Mouse (Mus musculus) CH12.LX (cell line): ENCODE results near the gene Agmo. TPM values are rescaled to one million over a fixed set of nuclear protein-coding genes. Genes with fewer than 3 reads are reported as not detected.

ENCODE experiments used
- DNase-seq: peaks from one replicate; pipeline ENCODE4 v3.0.0-alpha.2; 2013; ENCODE audit errors: extremely low read depth
- H3K27ac ChIP-seq: 2 replicates; pipeline ENCODE4 v1.5.1; 2012; ENCODE audit warnings: low read depth, mild to moderate bottlenecking, control low read depth, moderate library complexity; ENCODE audit not compliant: insufficient read depth
- H3K27me3 ChIP-seq: replicated peaks from 2 replicates; pipeline ENCODE3; 2012; ENCODE audit warnings: inconsistent platforms
- H3K36me3 ChIP-seq, 2 experiments: replicated peaks in 1 of 2; 2 replicates each; pipeline versions ENCODE3 to v1.6.1; 2012; ENCODE audit warnings: inconsistent platforms in 1 of 2, low read length in 1 of 2, mild to moderate bottlenecking in 1 of 2, mixed read lengths in 1 of 2, moderate library complexity in 1 of 2; ENCODE audit not compliant: control insufficient read depth in 1 of 2, insufficient read depth in 1 of 2
- H3K4me1 ChIP-seq, 2 experiments: 2 replicates each; pipeline ENCODE4 v1.6.1; 2012; ENCODE audit warnings: inconsistent platforms in 1 of 2, moderate library complexity in 1 of 2; ENCODE audit not compliant: insufficient read depth in 2 of 2, control insufficient read depth in 1 of 2
- H3K4me2 ChIP-seq: 2 replicates; pipeline ENCODE4 v1.6.1; 2012; ENCODE audit warnings: low read depth, mild to moderate bottlenecking, control low read depth; ENCODE audit not compliant: poor library complexity, insufficient read depth, severe bottlenecking
- H3K4me3 ChIP-seq, 3 experiments: fragments of 150-350 bp in 1 of 3; sonication (generic) in 1 of 3; replicated peaks in 1 of 3; 2 replicates each; pipeline versions ENCODE3 to v1.5.1; 2011 to 2012; ENCODE audit warnings: low read depth in 2 of 3, low read length in 2 of 3, mild to moderate bottlenecking in 2 of 3, moderate library complexity in 2 of 3, control low read depth in 1 of 3, improper control_type of control experiment in 1 of 3, inconsistent platforms in 1 of 3, mixed read lengths in 1 of 3; ENCODE audit not compliant: poor library complexity in 1 of 3
- H3K79me2 ChIP-seq: replicated peaks from 2 replicates; pipeline ENCODE4 v1.6.1; 2012; ENCODE audit warnings: mild to moderate bottlenecking, moderate library complexity; ENCODE audit not compliant: control insufficient read depth, poor library complexity, insufficient read depth, severe bottlenecking; ENCODE audit errors: extremely low read depth
- H3K9ac ChIP-seq: 2 replicates; pipeline ENCODE4 v1.6.1; 2012; ENCODE audit warnings: low read depth, mild to moderate bottlenecking, control low read depth, moderate library complexity; ENCODE audit not compliant: insufficient read depth
- H3K9me3 ChIP-seq: replicated peaks from 2 replicates; pipeline ENCODE3; 2012; ENCODE audit warnings: low read length, inconsistent platforms, mixed read lengths
- BHLHE40 ChIP-seq: IDR thresholded peaks from 2 replicates; pipeline ENCODE4 v1.6.1; 2011; ENCODE audit warnings: mild to moderate bottlenecking, low read depth, low read length, improper control_type of control experiment
- CHD2 ChIP-seq: IDR thresholded peaks from 2 replicates; pipeline ENCODE4 v1.6.1; 2011; ENCODE audit warnings: low read length, improper control_type of control experiment
- CTCF ChIP-seq, 2 experiments: IDR thresholded peaks in 1 of 2; conservative IDR thresholded peaks in 1 of 2; 2 replicates each; pipeline ENCODE4 v1.5.1; 2011 to 2012; ENCODE audit warnings: low read depth in 2 of 2, low read length in 2 of 2, improper control_type of control experiment in 1 of 2, inconsistent platforms in 1 of 2, mild to moderate bottlenecking in 1 of 2, moderate library complexity in 1 of 2
- GABPA ChIP-seq: IDR thresholded peaks from 2 replicates; pipeline ENCODE4 v1.6.1; 2012; ENCODE audit warnings: low read depth, low read length, improper control_type of control experiment, inconsistent platforms; ENCODE audit not compliant: insufficient replicate concordance
- HCFC1 ChIP-seq: IDR thresholded peaks from 2 replicates; pipeline ENCODE4 v1.6.1; 2012; ENCODE audit warnings: low read depth, mild to moderate bottlenecking, inconsistent platforms, low read length, improper control_type of control experiment
- IRF4 ChIP-seq: IDR thresholded peaks from 2 replicates; pipeline ENCODE4 v1.6.1; 2014; ENCODE audit warnings: low read depth, mild to moderate bottlenecking, inconsistent platforms, low read length, improper control_type of control experiment
- JUN ChIP-seq: IDR thresholded peaks from 2 replicates; pipeline ENCODE4 v1.6.1; 2011; ENCODE audit warnings: low read depth, mild to moderate bottlenecking, low read length, improper control_type of control experiment, moderate library complexity; ENCODE audit not compliant: insufficient read depth
- MAFK ChIP-seq: IDR thresholded peaks from 2 replicates; pipeline ENCODE4 v1.6.1; 2011; ENCODE audit warnings: low read length, improper control_type of control experiment; ENCODE audit not compliant: insufficient replicate concordance
- MEF2A ChIP-seq: IDR thresholded peaks from 2 replicates; pipeline ENCODE4 v1.6.1; 2014; ENCODE audit warnings: low read depth, mild to moderate bottlenecking, inconsistent platforms, low read length, improper control_type of control experiment, borderline replicate concordance
- NELFE ChIP-seq: IDR thresholded peaks from 2 replicates; pipeline ENCODE4 v1.6.1; 2011; ENCODE audit warnings: low read depth, low read length, improper control_type of control experiment
- NRF1 ChIP-seq: IDR thresholded peaks from 2 replicates; pipeline ENCODE4 v1.6.1; 2014; ENCODE audit warnings: low read depth, mild to moderate bottlenecking, inconsistent platforms, low read length, improper control_type of control experiment, moderate library complexity
- POLR2A ChIP-seq: IDR thresholded peaks from 2 replicates; pipeline ENCODE4 v1.6.1; 2011; ENCODE audit warnings: low read depth, mild to moderate bottlenecking, improper control_type of control experiment, low read length
- POLR2AphosphoS2 ChIP-seq: IDR thresholded peaks from 2 replicates; pipeline ENCODE4 v1.6.1; 2011; ENCODE audit warnings: low read depth, low read length, improper control_type of control experiment
- RCOR1 ChIP-seq: conservative IDR thresholded peaks from 2 replicates; pipeline ENCODE4 v1.6.1; 2012; ENCODE audit warnings: low read depth, mild to moderate bottlenecking, inconsistent platforms, low read length, improper control_type of control experiment
- TBP ChIP-seq: conservative IDR thresholded peaks from 2 replicates; pipeline ENCODE4 v1.6.1; 2011; ENCODE audit warnings: low read depth, low read length, improper control_type of control experiment
- UBTF ChIP-seq: IDR thresholded peaks from 2 replicates; pipeline ENCODE4 v1.6.1; 2012; ENCODE audit warnings: low read depth, mild to moderate bottlenecking, inconsistent platforms, low read length, improper control_type of control experiment, moderate library complexity
- USF1 ChIP-seq: IDR thresholded peaks from 2 replicates; pipeline ENCODE4 v1.6.1; 2014; ENCODE audit warnings: low read depth, mild to moderate bottlenecking, inconsistent platforms, low read length, improper control_type of control experiment
- ZC3H11A ChIP-seq: IDR thresholded peaks from 2 replicates; pipeline ENCODE4 v1.6.1; 2012; ENCODE audit warnings: low read depth, mild to moderate bottlenecking, inconsistent platforms, low read length, improper control_type of control experiment
- ZKSCAN1 ChIP-seq: IDR thresholded peaks from 2 replicates; pipeline ENCODE4 v1.6.1; 2012; ENCODE audit warnings: low read depth, inconsistent platforms, low read length, improper control_type of control experiment, borderline replicate concordance
- ZMIZ1 ChIP-seq: IDR thresholded peaks from 2 replicates; pipeline ENCODE4 v1.6.1; 2012; ENCODE audit warnings: low read depth, mild to moderate bottlenecking, inconsistent platforms, low read length, improper control_type of control experiment
- dilution Hi-C: fragments of 300-500 bp; cut with MboI; formaldehyde crosslinking; loops from 2 replicates; pipeline ENCODE4 v1.14.3; 2020; ENCODE audit warnings: low sequenced_read_pairs; ENCODE audit not compliant: extremely low pct_unique_long_range_greater_than_20kb, extremely low pct_ligation_motif_present
- in situ Hi-C: fragments of 300-500 bp; cut with MboI; formaldehyde crosslinking; loops from 3 replicates; pipeline ENCODE4 v1.14.3; 2019; ENCODE audit warnings: low sequenced_read_pairs, low pct_ligation_motif_present, low pct_unique_long_range_greater_than_20kb, mixed read lengths
- polyA plus RNA-seq: library from polyadenylated mRNA; unstranded; fragments of >175 nt; gene quantifications from 2 replicates; pipeline ENCODE4 v1.2.1, GENCODE M21; 2012; ENCODE audit warnings: low read depth; ENCODE audit not compliant: insufficient read length
- total RNA-seq, 2 experiments: library from RNA; depleted of rRNA; stranded (reverse); fragments of 300-350 nt in 1 of 2; fragments of >200 nt in 1 of 2; gene quantifications; 2 replicates each; pipeline ENCODE4 v1.2.3; 2012 to 2014

Agmo gene
- total and polyA plus RNA-seq, 3 experiments: 0.21 to 0.89 (median 0.61) TPM

GRCm38 (mm10) chr12:37392316-37392715 is 150.9 kb downstream of the Agmo start:
- Histone ChIP-seq H3K27ac (no peak overlapping the region), H3K36me3 (no peaks in the 10 kb centered on the region), H3K9me3 (no peaks in the 10 kb centered on the region), H3K4me1 (no peaks in the 10 kb centered on the region), H3K4me2 (no peak overlapping the region), H3K27me3 (no peaks in the 10 kb centered on the region), H3K4me3 (no peak overlapping the region), H3K79me2 (no peaks in the 10 kb centered on the region), H3K9ac (no peak overlapping the region)
- in situ Hi-C loops (no loop called here), dilution Hi-C loops (no loop called here)
- TF ChIP-seq JUN: no peak
- no peak for TF ChIP-seq NELFE
- TF ChIP-seq POLR2A: no peak
- no peak for TF ChIP-seq NRF1
- no peak for TF ChIP-seq ZMIZ1
- no peak for TF ChIP-seq MAFK
- no peak for TF ChIP-seq TBP
- no peak for TF ChIP-seq CTCF (conservative IDR thresholded peaks at IDR 0.05 in 1 of 2, IDR thresholded peaks at IDR 0.05 in 1 of 2; ENCODE audit: low read depth in 2 of 2, low read length in 2 of 2)
- no peak for TF ChIP-seq ZKSCAN1
- no peak for TF ChIP-seq POLR2AphosphoS2
- no peak for TF ChIP-seq RCOR1
- no peak for TF ChIP-seq CHD2
- no peak for TF ChIP-seq ZC3H11A
- TF ChIP-seq BHLHE40: no peak
- no peak for TF ChIP-seq MEF2A
- no peak for DNase-seq

- TF ChIP-seq UBTF: no peak
- no peak for TF ChIP-seq GABPA
- no peak for TF ChIP-seq BHLHE40
- TF ChIP-seq MAFK: no peak
- no peak for TF ChIP-seq IRF4
- no peak for TF ChIP-seq USF1
- no peak for TF ChIP-seq HCFC1
- Histone ChIP-seq H3K79me2 (no peaks in the 10 kb centered on the region), H3K4me1 (no peaks in the 10 kb centered on the region), H3K4me2 (no peak overlapping the region), H3K27me3 (no peaks in the 10 kb centered on the region), H3K4me3 (no peak overlapping the region), H3K27ac (no peak overlapping the region), H3K9ac (no peak overlapping the region), H3K36me3 (no peaks in the 10 kb centered on the region), H3K9me3 (no peaks in the 10 kb centered on the region)
- in situ Hi-C loops: no loop called here
- DNase-seq: no peak
- dilution Hi-C loops: no loop called here
Measured at GRCm38 (mm10) chr12:37402541-37402940, 161.1 kb downstream of the Agmo start.
